Mouse (Mus musculus): ENCODE results near the gene Cep41. TPM values are rescaled to one million over a fixed set of nuclear protein-coding genes. Genes with fewer than 3 reads are reported as not detected.

The Cep41 gene
- polyA plus RNA-seq, 1 experiment from 2014 or later, result 19.8 TPM

GRCm38 (mm10) chr6:30679567-30679966 lies 14.0 kb downstream of the Cep41 start:
- H3K4me1 ChIP-seq, result peaks cover 62% of the 10 kb centered on the region
- H3K9me3 ChIP-seq (replicated peaks), result no peaks in the 10 kb centered on the region
- DNase-seq (ENCODE audit: low spot score), result no peak
- H3K4me3 ChIP-seq, result no peak overlapping the region
- no peaks in the 10 kb centered on the region for H3K27me3 ChIP-seq (ENCODE audit: low read depth, poor library complexity, severe bottlenecking)
- H3K36me3 ChIP-seq, result peaks cover 5% of the 10 kb centered on the region
- 73% methylated on average over 5 of the region's 5 CpGs for WGBS
- peak overlapping the region; percentile 35; the same call in 1 of the 2 replicates for H3K27ac ChIP-seq (replicated peaks)

- no peak overlapping the region for H3K4me3 ChIP-seq
- peak overlapping the region; percentile 63 for H3K27ac ChIP-seq (replicated peaks)
- no peaks in the 10 kb centered on the region for H3K27me3 ChIP-seq (ENCODE audit: low read depth, poor library complexity, severe bottlenecking)
- 71% methylated on average over 6 of the region's 6 CpGs for WGBS
- no peaks in the 10 kb centered on the region for H3K9me3 ChIP-seq (replicated peaks)
- DNase-seq (ENCODE audit: low spot score), result peak; percentile 39
- H3K4me1 ChIP-seq, result peaks cover 73% of the 10 kb centered on the region
- peaks cover 5% of the 10 kb centered on the region for H3K36me3 ChIP-seq
These were observed 15.1 kb downstream of the Cep41 start for GRCm38 (mm10) chr6:30678482-30678881.

GRCm38 (mm10) chr6:30677591-30677990 lies 16.0 kb downstream of the Cep41 start:
- Histone ChIP-seq H3K27me3 (ENCODE audit: low read depth, poor library complexity, severe bottlenecking) (no peaks in the 10 kb centered on the region), H3K9me3 (replicated peaks) (no peaks in the 10 kb centered on the region), H3K4me1 (peaks cover 76% of the 10 kb centered on the region), H3K36me3 (no peaks in the 10 kb centered on the region; the same call in 1 of the 2 replicates), H3K27ac (replicated peaks) (peak overlapping the region; percentile 61; the same call in 1 of the 2 replicates), H3K4me3 (no peak overlapping the region)
- DNase-seq (ENCODE audit: low spot score), result no peak
- 79% methylated on average over 9 of the region's 9 CpGs for WGBS

- Histone ChIP-seq H3K36me3 (no peaks in the 10 kb centered on the region; the same call in 1 of the 2 replicates), H3K9me3 (replicated peaks) (no peaks in the 10 kb centered on the region), H3K4me1 (peaks cover 75% of the 10 kb centered on the region), H3K27me3 (ENCODE audit: low read depth, poor library complexity, severe bottlenecking) (no peaks in the 10 kb centered on the region), H3K27ac (replicated peaks) (no peak overlapping the region), H3K4me3 (no peak overlapping the region)
- no peak for DNase-seq (ENCODE audit: low spot score)
- 91% methylated on average over 6 of the region's 6 CpGs for whole genome bisulfite sequencing
These were observed 17.0 kb downstream of the Cep41 start for GRCm38 (mm10) chr6:30676506-30676905.

GRCm38 (mm10) chr6:30675281-30675771 lies 18.2 kb downstream of the Cep41 start:
- WGBS, result 17% methylated on average over 11 of the region's 11 CpGs
- no peaks in the 10 kb centered on the region; the same call in 1 of the 2 replicates for H3K36me3 ChIP-seq
- H3K27me3 ChIP-seq (ENCODE audit: low read depth, poor library complexity, severe bottlenecking), result peaks cover 6% of the 10 kb centered on the region; the same call in 1 of the 2 replicates
- H3K4me1 ChIP-seq, result peaks cover 73% of the 10 kb centered on the region
- no peaks in the 10 kb centered on the region for H3K9me3 ChIP-seq (replicated peaks)
- H3K4me3 ChIP-seq, result peak overlapping the region; percentile 32
- peak overlapping the region; percentile 92 for H3K27ac ChIP-seq (replicated peaks)
- peak; percentile 42 for DNase-seq (ENCODE audit: low spot score)

- Histone ChIP-seq H3K36me3 (no peaks in the 10 kb centered on the region), H3K27ac (replicated peaks) (peak overlapping the region; percentile 92), H3K4me3 (no peak overlapping the region), H3K27me3 (ENCODE audit: low read depth, poor library complexity, severe bottlenecking) (peaks cover 9% of the 10 kb centered on the region), H3K9me3 (replicated peaks) (no peaks in the 10 kb centered on the region), H3K4me1 (peaks cover 76% of the 10 kb centered on the region)
- WGBS, result 57% methylated on average over 9 of the region's 9 CpGs
- no peak for DNase-seq (ENCODE audit: low spot score)
These were observed 18.8 kb downstream of the Cep41 start for GRCm38 (mm10) chr6:30674714-30675280.

GRCm38 (mm10) chr6:30673764-30674561 lies 19.6 kb downstream of the Cep41 start:
- no peak overlapping the region for H3K4me3 ChIP-seq
- H3K27me3 ChIP-seq (ENCODE audit: low read depth, poor library complexity, severe bottlenecking), result peaks cover 18% of the 10 kb centered on the region
- DNase-seq (ENCODE audit: low spot score), result no peak
- 0 out of 2 replicates have a peak, but pooled peaks cover 5% of the 10 kb centered on the region for H3K36me3 ChIP-seq
- WGBS, result 53% methylated on average over 14 of the region's 14 CpGs
- peaks cover 74% of the 10 kb centered on the region for H3K4me1 ChIP-seq
- H3K9me3 ChIP-seq (replicated peaks), result no peaks in the 10 kb centered on the region
- H3K27ac ChIP-seq (replicated peaks), result peak overlapping the region; percentile 92

GRCm38 (mm10) chr6:30671696-30672095 lies 21.9 kb downstream of the Cep41 start:
- H3K27me3 ChIP-seq (ENCODE audit: low read depth, poor library complexity, severe bottlenecking), result peaks cover 18% of the 10 kb centered on the region
- peak overlapping the region; percentile 29 for H3K27ac ChIP-seq (replicated peaks)
- no peaks in the 10 kb centered on the region for H3K9me3 ChIP-seq (replicated peaks)
- 86% methylated on average over 5 of the region's 5 CpGs for WGBS
- H3K36me3 ChIP-seq, result 0 out of 2 replicates have a peak, but pooled peaks cover 5% of the 10 kb centered on the region
- H3K4me1 ChIP-seq, result peaks cover 75% of the 10 kb centered on the region
- no peak for DNase-seq (ENCODE audit: low spot score)
- H3K4me3 ChIP-seq, result no peak overlapping the region

- Histone ChIP-seq H3K4me3 (no peak overlapping the region), H3K36me3 (0 out of 2 replicates have a peak, but pooled peaks cover 5% of the 10 kb centered on the region), H3K9me3 (replicated peaks) (no peaks in the 10 kb centered on the region), H3K27me3 (ENCODE audit: low read depth, poor library complexity, severe bottlenecking) (peaks cover 18% of the 10 kb centered on the region), H3K27ac (replicated peaks) (peak overlapping the region; percentile 77), H3K4me1 (peaks cover 65% of the 10 kb centered on the region)
- 52% methylated on average over 5 of the region's 5 CpGs for WGBS
- DNase-seq (ENCODE audit: low spot score), result no peak
These were observed 26.0 kb downstream of the Cep41 start for GRCm38 (mm10) chr6:30667585-30667984.

GRCm38 (mm10) chr6:30666043-30666442 lies 27.5 kb downstream of the Cep41 start:
- peaks cover 65% of the 10 kb centered on the region for H3K4me1 ChIP-seq
- H3K27ac ChIP-seq (replicated peaks), result peak overlapping the region; percentile 77
- peaks cover 17% of the 10 kb centered on the region for H3K27me3 ChIP-seq (ENCODE audit: low read depth, poor library complexity, severe bottlenecking)
- H3K4me3 ChIP-seq, result no peak overlapping the region
- 29% methylated on average over 6 of the region's 6 CpGs for WGBS
- DNase-seq (ENCODE audit: low spot score), result no peak
- H3K36me3 ChIP-seq, result 0 out of 2 replicates have a peak, but pooled peaks cover 5% of the 10 kb centered on the region
- H3K9me3 ChIP-seq (replicated peaks), result no peaks in the 10 kb centered on the region

- DNase-seq (ENCODE audit: low spot score), result no peak
- 61% methylated on average over 4 of the region's 4 CpGs for WGBS
- H3K9me3 ChIP-seq (replicated peaks), result no peaks in the 10 kb centered on the region
- H3K4me1 ChIP-seq, result peaks cover 71% of the 10 kb centered on the region
- peaks cover 10% of the 10 kb centered on the region for H3K36me3 ChIP-seq
- H3K27me3 ChIP-seq (ENCODE audit: low read depth, poor library complexity, severe bottlenecking), result peaks cover 12% of the 10 kb centered on the region; the same call in 1 of the 2 replicates
- H3K4me3 ChIP-seq, result no peak overlapping the region
- peak overlapping the region; percentile 77 for H3K27ac ChIP-seq (replicated peaks)
These were observed 28.3 kb downstream of the Cep41 start for GRCm38 (mm10) chr6:30665296-30665695.

- no peak overlapping the region for H3K4me3 ChIP-seq
- peaks cover 14% of the 10 kb centered on the region for H3K36me3 ChIP-seq
- H3K4me1 ChIP-seq, result peaks cover 69% of the 10 kb centered on the region
- no peak for DNase-seq (ENCODE audit: low spot score)
- H3K27me3 ChIP-seq (ENCODE audit: low read depth, poor library complexity, severe bottlenecking), result peaks cover 8% of the 10 kb centered on the region; the same call in 1 of the 2 replicates
- H3K27ac ChIP-seq (replicated peaks), result peak overlapping the region; percentile 77
- 48% methylated on average over 6 of the region's 6 CpGs for WGBS
- H3K9me3 ChIP-seq (replicated peaks), result no peaks in the 10 kb centered on the region
These were observed 28.8 kb downstream of the Cep41 start for GRCm38 (mm10) chr6:30664776-30665175.
